Mouse (Mus musculus) liver, adult 2 months (tissue): Measurements from ENCODE around the gene Loxl3. TPM values are rescaled to one million over a fixed set of nuclear protein-coding genes. Genes with fewer than 3 reads are reported as not detected.
A peak's percentile ranks its signal among the peaks of the same experiment; 100 is the strongest.

ENCODE experiments used
- DNase-seq: peaks from one replicate; pipeline ENCODE4 v3.0.0-alpha.2; 2011; ENCODE audit warnings: low read depth, low spot score; ENCODE audit errors: extremely low read depth
- H3K27ac ChIP-seq: fragments of 200-500 bp; replicated peaks from 2 replicates; pipeline ENCODE4 v1.5.1; 2012; ENCODE audit warnings: low read depth, mild to moderate bottlenecking, control low read depth, inconsistent platforms, low read length; ENCODE audit not compliant: insufficient read depth
- H3K27me3 ChIP-seq: fragments of 200-500 bp; 2 replicates; pipeline ENCODE4 v1.6.1; 2012; ENCODE audit warnings: mild to moderate bottlenecking, moderate library complexity, low read length, inconsistent platforms; ENCODE audit not compliant: control insufficient read depth, insufficient read depth
- H3K36me3 ChIP-seq: fragments of 200-500 bp; 2 replicates; pipeline ENCODE4 v1.6.1; 2012; ENCODE audit warnings: low read length, inconsistent platforms; ENCODE audit not compliant: control insufficient read depth, insufficient read depth
- H3K4me1 ChIP-seq: fragments of 200-500 bp; 2 replicates; pipeline ENCODE4 v1.6.1; 2011; ENCODE audit warnings: low read length; ENCODE audit not compliant: control insufficient read depth, insufficient read depth
- H3K4me3 ChIP-seq: fragments of 200-500 bp; 2 replicates; pipeline ENCODE4 v1.5.1; 2011; ENCODE audit warnings: low read depth, mild to moderate bottlenecking, control low read depth, low read length, moderate library complexity; ENCODE audit not compliant: insufficient read depth
- H3K79me2 ChIP-seq: fragments of 200-500 bp; 2 replicates; pipeline ENCODE4 v1.6.1; 2012; ENCODE audit warnings: inconsistent platforms, mild to moderate bottlenecking, low read length, moderate library complexity; ENCODE audit not compliant: control insufficient read depth, insufficient read depth
- H3K9ac ChIP-seq: fragments of 200-500 bp; 2 replicates; pipeline ENCODE4 v1.6.1; 2012; ENCODE audit warnings: low read depth, mild to moderate bottlenecking, control low read depth, inconsistent platforms, low read length
- CTCF ChIP-seq: fragments of 200-500 bp; IDR thresholded peaks from 2 replicates; pipeline ENCODE4 v1.5.1; 2011; ENCODE audit warnings: low read depth, low read length, control low read depth
- POLR2A ChIP-seq: fragments of 200-500 bp; IDR thresholded peaks from 2 replicates; pipeline ENCODE4 v1.6.1; 2011; ENCODE audit warnings: low read length, control low read depth; ENCODE audit not compliant: insufficient read depth; ENCODE audit errors: extremely low read depth
- WGBS: fragments of 180-500 bp; shearing (Covaris S2); methylation state at CpG from one replicate; pipeline ENCODE4 v1.1.7; 2018; 5-methylcytosine and 5-hydroxymethylcytosine counted together
- polyA plus RNA-seq: library from polyadenylated mRNA; depleted of rRNA; stranded (reverse); fragments of >200 nt; gene quantifications from 2 replicates; pipeline ENCODE4 v1.2.3, GENCODE M21; 2012
- total RNA-seq: library from RNA; depleted of rRNA; stranded (reverse); fragments of >200 nt; gene quantifications from 2 replicates; pipeline ENCODE4 v1.2.3, GENCODE M21; 2014

The Loxl3 gene
- total and polyA plus RNA-seq, 2 experiments: 1.1 to 1.3 TPM

GRCm38 (mm10) chr6:83068706-83069487 is 34.9 kb downstream of the Loxl3 start:
- TF ChIP-seq POLR2A (no peak), CTCF (no peak)
- H3K36me3 ChIP-seq: no peaks in the 10 kb centered on the region
- H3K27ac ChIP-seq: no peak overlapping the region
- WGBS: 3% methylated on average over 81 of the region's 81 CpGs
- no peaks in the 10 kb centered on the region for H3K79me2 ChIP-seq
- peak overlapping the region; percentile 49; the same call in 1 of the 2 replicates for H3K4me3 ChIP-seq
- H3K9ac ChIP-seq: peak overlapping the region; percentile 0
- H3K27me3 ChIP-seq: peaks cover 39% of the 10 kb centered on the region
- H3K4me1 ChIP-seq: 0 out of 2 replicates have a peak, but pooled peaks cover 1% of the 10 kb centered on the region
- no peak for DNase-seq

- TF ChIP-seq POLR2A: no peak
- TF ChIP-seq CTCF: no peak
- no peak overlapping the region for H3K27ac ChIP-seq
- WGBS: 3% methylated on average over 65 of the region's 69 CpGs
- H3K4me1 ChIP-seq: 0 out of 2 replicates have a peak, but pooled peaks cover 1% of the 10 kb centered on the region
- H3K27me3 ChIP-seq: peaks cover 39% of the 10 kb centered on the region
- no peak overlapping the region; the same call in 1 of the 2 replicates for H3K4me3 ChIP-seq
- no peak for DNase-seq
- no peak overlapping the region for H3K9ac ChIP-seq
- no peaks in the 10 kb centered on the region for H3K79me2 ChIP-seq
- no peaks in the 10 kb centered on the region for H3K36me3 ChIP-seq
Measured at GRCm38 (mm10) chr6:83069488-83070246, 35.7 kb downstream of the Loxl3 start.

DNA sequence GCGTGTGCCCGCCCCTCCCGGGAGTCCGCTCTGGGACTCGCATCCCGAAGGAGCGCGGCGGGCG is 36.1 kb downstream of the Loxl3 start, which contains the start of gene Tlx2:
Tlx2 (minus strand) TSS at position 47 of the 64 bp plus-strand sequence.
- WGBS: 15% methylated on average over 7 of the region's 10 CpGs
- Histone ChIP-seq H3K9ac (no peak within 1 kb of the TSS), H3K27ac (no peak within 1 kb of the TSS), H3K36me3 (no peaks in the 10 kb centered on the region), H3K27me3 (peaks cover 39% of the 10 kb centered on the region), H3K4me1 (0 out of 2 replicates have a peak, but pooled peaks cover 1% of the 10 kb centered on the region), H3K4me3 (peak within 1 kb of the TSS; percentile 49; the same call in 1 of the 2 replicates), H3K79me2 (no peaks in the 10 kb centered on the region)
- TF ChIP-seq CTCF: no peak
- no peak for DNase-seq

DNA sequence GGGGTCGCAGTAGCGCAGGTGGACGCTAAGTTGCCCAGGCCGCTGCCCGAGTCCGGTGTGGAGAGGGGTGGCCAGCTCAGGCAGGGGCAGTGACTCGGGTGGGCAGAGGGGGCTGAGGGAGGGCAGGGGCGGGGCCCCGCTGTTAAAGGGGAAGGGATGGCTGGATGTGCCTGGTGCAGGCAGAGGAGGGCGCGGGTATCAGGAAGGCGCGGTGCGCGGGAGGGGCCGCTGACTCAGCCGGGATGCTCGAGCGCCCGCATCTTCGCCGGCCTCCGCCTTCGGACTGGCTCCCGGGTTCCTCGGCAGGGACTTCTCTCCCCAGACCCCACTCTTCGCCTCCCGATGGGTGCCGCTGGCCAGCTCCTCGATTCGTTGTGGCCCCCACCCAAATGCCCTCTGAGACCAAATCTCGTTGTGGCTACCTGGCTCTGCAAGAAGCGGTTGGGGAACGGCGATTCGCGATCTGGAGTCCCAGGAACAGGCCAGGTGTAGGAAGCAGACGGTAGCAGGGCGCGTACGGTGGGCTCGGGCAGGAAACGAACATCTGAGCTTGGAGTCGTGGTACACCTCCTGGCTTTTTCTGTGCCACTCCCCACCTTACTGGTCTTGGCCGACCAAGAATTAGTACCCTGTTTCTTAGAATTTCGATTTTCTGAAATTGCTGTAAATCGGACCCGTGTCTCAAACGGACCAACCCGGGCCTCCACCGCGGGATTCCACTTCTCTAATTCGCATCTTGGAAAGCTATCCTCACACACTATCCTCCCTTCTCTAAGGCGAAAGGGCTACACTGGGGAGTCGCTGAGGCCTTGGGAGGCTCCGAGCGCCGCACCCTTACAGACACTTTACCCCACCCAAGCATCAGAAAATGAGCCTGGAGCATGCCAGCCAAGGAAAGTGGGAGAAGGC is 36.6 kb downstream of the Loxl3 start:
- H3K9ac ChIP-seq: no peak overlapping the region
- no peak overlapping the region for H3K4me3 ChIP-seq
- no peak for DNase-seq
- 5% methylated on average over 56 of the region's 58 CpGs for WGBS
- no peaks in the 10 kb centered on the region for H3K36me3 ChIP-seq
- H3K27me3 ChIP-seq: peaks cover 39% of the 10 kb centered on the region
- TF ChIP-seq CTCF (no peak), POLR2A (no peak)
- H3K4me1 ChIP-seq: 0 out of 2 replicates have a peak, but pooled peaks cover 1% of the 10 kb centered on the region
- H3K79me2 ChIP-seq: no peaks in the 10 kb centered on the region
- no peak overlapping the region for H3K27ac ChIP-seq

DNA sequence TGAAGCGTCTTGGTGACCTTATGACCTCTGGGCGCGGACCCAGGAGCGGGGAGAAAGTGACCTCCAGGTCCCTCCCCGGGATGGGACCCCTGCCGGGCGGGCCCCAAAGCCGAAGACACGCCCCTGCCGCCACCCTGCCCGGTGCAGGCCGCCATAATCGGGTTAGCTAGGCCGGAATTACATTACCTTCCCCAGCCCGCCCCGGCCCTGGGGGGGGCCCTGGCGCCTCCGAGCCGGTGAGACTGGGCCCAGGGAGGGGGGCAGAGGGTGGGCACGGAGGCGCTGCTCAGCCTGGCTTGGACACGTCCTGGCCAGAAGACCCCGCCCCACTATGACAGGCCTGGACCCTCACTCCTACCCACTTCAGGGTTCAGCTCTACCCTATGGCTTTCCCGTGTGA is 37.2 kb downstream of the Loxl3 start:
- H3K79me2 ChIP-seq: no peaks in the 10 kb centered on the region
- 3% methylated on average over 23 of the region's 24 CpGs for WGBS
- no peak overlapping the region for H3K9ac ChIP-seq
- TF ChIP-seq CTCF (no peak), POLR2A (no peak)
- H3K36me3 ChIP-seq: no peaks in the 10 kb centered on the region
- H3K27ac ChIP-seq: no peak overlapping the region
- no peak overlapping the region for H3K4me3 ChIP-seq
- peaks cover 39% of the 10 kb centered on the region for H3K27me3 ChIP-seq
- H3K4me1 ChIP-seq: 0 out of 2 replicates have a peak, but pooled peaks cover 1% of the 10 kb centered on the region
- DNase-seq: no peak
